Mouse (Mus musculus) liver, postnatal 0 days (tissue): Measurements from ENCODE around the gene Fah.

ENCODE experiments used
- CTCF ChIP-seq: sonication (generic); IDR thresholded peaks from 2 replicates; pipeline ENCODE4 v1.5.1; 2016; ENCODE audit warnings: antibody characterized with exemption, low read depth
- EP300 ChIP-seq: IDR thresholded peaks from 2 replicates; pipeline ENCODE4 v1.6.1; 2016; ENCODE audit warnings: antibody characterized with exemption, low read depth, mild to moderate bottlenecking

GRCm38 (mm10) chr7:84620956-84621355 lies 14.4 kb upstream of the Fah start:
- TF ChIP-seq CTCF, result no peak
- TF ChIP-seq EP300, result no peak
